Mouse (Mus musculus): ENCODE results near the gene Dbx1.

DNA sequence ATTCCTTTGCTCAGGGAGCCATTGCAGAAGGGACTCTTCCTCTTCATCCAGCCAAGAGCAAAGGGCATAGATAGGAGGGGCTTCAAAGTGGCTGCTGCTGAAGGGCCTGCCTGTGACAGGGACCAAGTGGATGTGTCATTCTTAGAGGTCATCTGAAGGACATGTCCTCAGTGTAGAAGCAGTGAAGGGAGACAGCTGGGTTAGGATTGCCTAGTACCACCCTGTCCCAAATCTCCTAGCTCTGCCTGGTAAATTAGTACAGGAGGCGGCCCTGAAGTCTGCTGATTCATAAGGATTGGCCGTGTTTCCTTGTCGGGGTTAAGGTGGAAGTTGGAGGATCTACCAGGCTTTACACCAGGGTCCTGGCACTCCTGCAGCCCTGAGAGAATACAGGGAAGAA is 36.7 kb downstream of the Dbx1 start:
- TF ChIP-seq CTCF (IDR thresholded peaks at IDR 0.05; ENCODE audit: borderline replicate concordance, control insufficient read depth, extremely low read depth, insufficient read depth, low read length, poor library complexity), result no peak
- TF ChIP-seq POLR2A (IDR thresholded peaks at IDR 0.05; ENCODE audit: control insufficient read depth, extremely low read depth, insufficient read depth, low read length, poor library complexity), result no peak
